Mouse (Mus musculus) ES-E14 (cell line): ENCODE results near the gene Sf3a2. TPM values are rescaled to one million over a fixed set of nuclear protein-coding genes. Genes with fewer than 3 reads are reported as not detected.

Experiments
- DNase-seq: peaks from one replicate; pipeline ENCODE4 v3.0.0-alpha.2; 2013; ENCODE audit warnings: low read depth, low spot score
- H3K27ac ChIP-seq: 2 replicates; pipeline ENCODE4 v1.5.1; 2012; ENCODE audit warnings: low read depth, mild to moderate bottlenecking, low read length, moderate library complexity, mixed read lengths; ENCODE audit not compliant: poor library complexity, insufficient read depth, severe bottlenecking
- H3K36me3 ChIP-seq: 2 replicates; pipeline ENCODE4 v1.6.1; 2012; ENCODE audit warnings: mild to moderate bottlenecking, low read length, moderate library complexity, mixed read lengths; ENCODE audit not compliant: control insufficient read depth, poor library complexity, insufficient read depth, severe bottlenecking
- H3K4me1 ChIP-seq, 2 experiments: fragments of 150-350 bp in 1 of 2; sonication (generic) in 1 of 2; 2 replicates each; pipeline ENCODE4 v1.6.1; 2012; ENCODE audit warnings: low read length in 2 of 2, mild to moderate bottlenecking in 1 of 2, mixed read lengths in 1 of 2; ENCODE audit not compliant: control insufficient read depth in 2 of 2, insufficient read depth in 2 of 2, poor library complexity in 1 of 2
- H3K4me3 ChIP-seq, 2 experiments: fragments of 150-350 bp in 1 of 2; sonication (generic) in 1 of 2; 2 replicates each; pipeline ENCODE4 v1.5.1; 2012; ENCODE audit warnings: low read length in 2 of 2, low read depth in 1 of 2, mild to moderate bottlenecking in 1 of 2, mixed read lengths in 1 of 2; ENCODE audit not compliant: insufficient read depth in 1 of 2, poor library complexity in 1 of 2, severe bottlenecking in 1 of 2
- H3K9ac ChIP-seq: 2 replicates; pipeline ENCODE4 v1.6.1; 2012; ENCODE audit warnings: low read depth, mild to moderate bottlenecking, low read length, mixed read lengths; ENCODE audit not compliant: poor library complexity, insufficient read depth, severe bottlenecking
- H3K9me3 ChIP-seq: fragments of 150-350 bp; sonication (generic); 2 replicates; pipeline ENCODE4 v1.6.1; 2012; ENCODE audit warnings: low read depth, mild to moderate bottlenecking, low read length; ENCODE audit not compliant: control insufficient read depth, insufficient read depth
- CHD2 ChIP-seq: IDR thresholded peaks from 2 replicates; pipeline ENCODE4 v1.6.1; 2014; ENCODE audit warnings: mild to moderate bottlenecking, low read depth, low read length, inconsistent platforms
- HCFC1 ChIP-seq: IDR thresholded peaks from 2 replicates; pipeline ENCODE4 v1.6.1; 2012; ENCODE audit warnings: low read length, inconsistent platforms, borderline replicate concordance; ENCODE audit not compliant: insufficient read depth
- MAFK ChIP-seq: IDR thresholded peaks from 2 replicates; pipeline ENCODE4 v1.6.1; 2014; ENCODE audit warnings: mild to moderate bottlenecking, low read depth, low read length, inconsistent platforms; ENCODE audit not compliant: insufficient read depth
- ZC3H11A ChIP-seq: IDR thresholded peaks from 2 replicates; pipeline ENCODE4 v1.6.1; 2012; ENCODE audit warnings: low read depth, mild to moderate bottlenecking, inconsistent platforms, low read length, borderline replicate concordance
- ZNF384 ChIP-seq: IDR thresholded peaks from 2 replicates; pipeline ENCODE4 v1.6.1; 2012; ENCODE audit warnings: low read depth, low read length, inconsistent platforms
- in situ Hi-C, 2 experiments: fragments of 600-800 bp; cut with MboI; formaldehyde crosslinking; loops; one replicate each; pipeline ENCODE4 v1.15.1; 2025; ENCODE audit warnings: low sequenced_read_pairs in 2 of 2, inconsistent platforms in 1 of 2; ENCODE audit not compliant: unreplicated experiment in 2 of 2
- total RNA-seq: library from RNA; depleted of rRNA; stranded (reverse); fragments of 300-350 nt; gene quantifications from 2 replicates; pipeline ENCODE4 v1.2.3, GENCODE M21; 2012

The Sf3a2 gene
- total RNA-seq, 1 experiment = 31.4 TPM

DNA sequence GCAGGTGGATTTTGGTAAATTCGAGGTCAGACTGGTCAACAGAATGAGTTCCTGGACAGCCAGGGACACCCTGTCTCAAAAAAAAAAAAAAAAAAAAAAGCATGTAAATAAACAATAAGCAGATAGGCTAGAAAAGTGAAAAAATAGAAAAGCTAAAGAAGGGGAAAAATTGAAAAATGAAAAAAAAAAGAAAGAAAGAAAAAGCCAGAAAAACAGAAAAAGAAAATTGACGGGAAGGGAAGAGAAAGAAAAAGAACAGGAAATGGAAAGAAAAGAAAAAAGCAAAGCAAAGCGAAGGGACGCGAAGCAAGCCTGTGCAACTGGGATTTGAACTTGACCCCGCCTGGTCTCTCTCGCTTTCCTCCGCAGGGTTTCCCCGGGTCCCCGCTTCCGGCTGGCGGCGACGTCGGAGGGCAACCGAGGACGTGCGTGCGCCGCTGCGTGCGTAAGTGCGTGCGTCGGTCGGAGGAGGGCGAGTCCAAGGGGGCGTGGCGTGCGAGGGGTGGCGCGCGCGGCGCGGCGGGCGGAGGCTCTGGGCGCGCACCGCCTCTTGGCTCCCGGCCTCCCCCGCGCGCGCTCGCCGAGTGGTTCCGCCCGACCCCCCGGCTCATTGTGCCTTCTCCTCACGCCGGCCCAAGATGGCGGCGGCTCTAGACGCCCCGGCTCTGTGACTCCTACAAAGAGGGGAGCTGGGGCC, 43.3 kb upstream of the Sf3a2 start, which contains the start of gene Dot1l:
Gene Dot1l (plus strand): TSS at position 613 of the 697 bp plus-strand sequence.
- H3K36me3 ChIP-seq = no peaks in the 10 kb centered on the region
- H3K9me3 ChIP-seq = no peaks in the 10 kb centered on the region
- peak; percentile 94 for DNase-seq
- H3K4me1 ChIP-seq = peaks cover 0 to 16% of the 10 kb centered on the region in 2 experiments; a peak in 2 of 4 replicates
- H3K9ac ChIP-seq = peak within 1 kb of the TSS; percentile 99
- peak within 1 kb of the TSS; percentile 93 to 100 for H3K4me3 ChIP-seq
- in situ Hi-C loops = no loop called here
- H3K27ac ChIP-seq = peak within 1 kb of the TSS; percentile 90
- TF ChIP-seq HCFC1 = peak; percentile 73; the same call in 1 of the 2 replicates
- TF ChIP-seq ZC3H11A = no peak
- TF ChIP-seq ZNF384 = 0 out of 2 replicates have a peak, but pooled peaks have one; percentile 27

- H3K4me3 ChIP-seq = peak overlapping the region; percentile 93 to 100
- in situ Hi-C loops = no loop called here
- peaks cover 0 to 16% of the 10 kb centered on the region in 2 experiments; a peak in 2 of 4 replicates for H3K4me1 ChIP-seq
- no peaks in the 10 kb centered on the region for H3K36me3 ChIP-seq
- no peak for DNase-seq
- H3K9ac ChIP-seq = peak overlapping the region; percentile 99
- H3K27ac ChIP-seq = peak overlapping the region; percentile 90
- no peaks in the 10 kb centered on the region for H3K9me3 ChIP-seq
- no peak for TF ChIP-seq MAFK
- TF ChIP-seq CHD2 = no peak
- no peak for TF ChIP-seq ZNF384
- TF ChIP-seq HCFC1 = no peak
- no peak for TF ChIP-seq ZC3H11A
Measured at GRCm38 (mm10) chr10:80755291-80756015, 42.5 kb upstream of the Sf3a2 start.

GRCm38 (mm10) chr10:80756099-80756498, 41.9 kb upstream of the Sf3a2 start:
- Histone ChIP-seq H3K9ac (peak overlapping the region; percentile 99), H3K4me1 (peaks cover 0 to 20% of the 10 kb centered on the region in 2 experiments; a peak in 2 of 4 replicates), H3K36me3 (no peaks in the 10 kb centered on the region), H3K27ac (no peak overlapping the region), H3K9me3 (no peaks in the 10 kb centered on the region), H3K4me3 (peak overlapping the region; percentile 93 to 100)
- DNase-seq = no peak
- in situ Hi-C loops = no loop called here
- no peak for TF ChIP-seq ZC3H11A
- no peak for TF ChIP-seq MAFK
- no peak for TF ChIP-seq ZNF384
- TF ChIP-seq CHD2 = no peak
- TF ChIP-seq HCFC1 = no peak

DNA sequence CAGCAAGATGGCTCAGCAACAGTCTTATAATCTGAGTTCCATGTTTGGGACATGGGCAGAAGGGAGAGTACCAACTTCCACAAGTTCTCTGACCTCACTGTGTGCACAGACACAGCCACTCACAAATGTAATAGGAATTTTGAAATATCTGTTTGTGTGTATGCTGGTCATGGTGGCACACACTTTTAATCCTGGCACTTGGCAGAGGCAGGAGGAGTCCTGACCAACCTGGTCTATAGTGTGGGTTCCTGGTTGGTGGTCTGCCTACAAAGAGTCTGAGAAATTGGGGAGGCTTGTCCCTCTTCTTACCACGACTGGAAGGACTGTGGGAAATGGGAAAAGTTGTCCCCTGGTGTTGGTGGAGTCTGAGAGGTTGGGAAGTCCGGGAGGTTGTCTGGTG, 41.5 kb upstream of the Sf3a2 start:
- Histone ChIP-seq H3K4me1 (peaks cover 0 to 18% of the 10 kb centered on the region in 2 experiments; a peak in 3 of 4 replicates), H3K9ac (peak overlapping the region; percentile 99; the same call in 1 of the 2 replicates), H3K4me3 (peak overlapping the region in 1 of 2 experiments; percentile 93; a peak in 1 of 4 replicates), H3K36me3 (no peaks in the 10 kb centered on the region), H3K27ac (no peak overlapping the region), H3K9me3 (no peaks in the 10 kb centered on the region)
- DNase-seq = no peak
- in situ Hi-C loops = no loop called here
- no peak for TF ChIP-seq ZC3H11A
- TF ChIP-seq HCFC1 = no peak
- TF ChIP-seq MAFK = no peak
- TF ChIP-seq ZNF384 = no peak
- no peak for TF ChIP-seq CHD2
